Mouse (Mus musculus) Patski (cell line): ENCODE measurements around the gene Atp6v0c. TPM values are rescaled to one million over a fixed set of nuclear protein-coding genes. Genes with fewer than 3 reads are reported as not detected.

Experiments used
- ATAC-seq: fragments of 100-300 bp; one replicate; pipeline ENCODE4 v1.8.0; 2021
- CTCF ChIA-PET: fragments of 350-600 bp; sonication (Branson Sonifier 250); formaldehyde crosslinking; loops from one replicate; lab custom pipeline; 2022; ENCODE audit warnings: inconsistent platforms; lab: Charles Lee
- POLR2A ChIA-PET: fragments of 350-600 bp; sonication (Branson Sonifier 250); formaldehyde crosslinking; loops from one replicate; lab custom pipeline; 2022; ENCODE audit warnings: antibody characterized with exemption, inconsistent platforms; lab: Charles Lee
- DNase-seq: peaks from one replicate; pipeline ENCODE4 v3.0.0-alpha.2; 2011; ENCODE audit warnings: low read depth, low spot score
- H3K27me3 ChIP-seq: fragments of 371-371 bp; one replicate; pipeline ENCODE4 v1.5.1; 2021
- CTCF ChIP-seq: fragments of 100-300 bp; IDR thresholded peaks from one replicate; pipeline ENCODE4 v1.5.1; 2021
- in situ Hi-C: fragments of 300-500 bp; cut with MboI; formaldehyde crosslinking; loops from 3 replicates; pipeline ENCODE4 v1.11.1; 2018; ENCODE audit warnings: low pct_unique_long_range_greater_than_20kb, mixed read lengths
- polyA plus RNA-seq: library from polyadenylated mRNA; unstranded; gene quantifications from one replicate; pipeline ENCODE4 v1.2.3, GENCODE M21; 2021

Atp6v0c gene
- 426 TPM for polyA plus RNA-seq

DNA sequence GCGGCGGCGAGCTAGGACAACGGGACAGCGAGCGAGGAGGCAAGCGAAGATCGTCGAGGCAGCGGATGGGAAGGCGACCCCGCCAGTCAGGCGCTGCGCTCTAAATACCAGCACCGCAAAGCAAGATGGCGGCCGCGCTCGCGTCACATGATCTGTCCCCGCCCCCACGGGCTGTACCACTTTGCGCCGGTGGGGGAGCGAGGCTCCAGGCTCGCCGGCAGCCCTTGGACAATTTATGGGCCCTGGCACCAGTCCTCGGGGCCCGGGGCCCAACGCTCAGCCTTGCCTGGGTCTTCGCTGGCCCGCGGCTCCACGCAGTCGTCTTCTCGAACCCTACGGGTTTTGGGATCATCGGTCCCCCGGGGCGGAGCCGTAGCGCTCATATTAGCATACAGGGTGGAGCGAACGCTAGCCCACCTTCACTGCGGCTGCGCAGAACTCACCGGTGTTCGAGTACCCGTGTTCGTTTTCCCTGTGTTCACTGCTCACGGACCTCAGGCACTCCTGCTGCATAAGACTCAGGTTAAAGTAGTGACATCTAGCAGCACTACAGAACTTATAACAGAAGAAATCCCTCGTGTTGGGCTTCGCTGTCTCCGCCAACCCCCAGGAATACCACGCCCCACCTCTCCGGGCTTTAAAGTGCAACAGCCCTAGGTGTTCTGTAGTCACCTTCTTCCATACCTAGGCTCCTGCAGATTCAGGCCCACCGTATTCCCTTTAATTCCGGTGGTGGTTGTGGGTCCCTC, at the start of gene Atp6v0c:
Gene Atp6v0c (minus strand): TSS at position 386 of the 749 bp plus-strand sequence.
- in situ Hi-C loops, result loop anchor here (10.0 kb wide), 1 partner anchor 215 kb away; no protein-coding TSS in a partner anchor
- ChIA-PET POLR2A (interaction anchor here (0.6 to 1.5 kb wide), 6 partner anchors 16 to 240 kb away, joined by 3 to 6 read pairs (median 3); no protein-coding TSS in a partner anchor), CTCF (no interaction called here)
- peak; percentile 76 for DNase-seq
- H3K27me3 ChIP-seq, result no peaks in the 10 kb centered on the region
- peak; percentile 73 for ATAC-seq
- TF ChIP-seq CTCF, result no peak

DNA sequence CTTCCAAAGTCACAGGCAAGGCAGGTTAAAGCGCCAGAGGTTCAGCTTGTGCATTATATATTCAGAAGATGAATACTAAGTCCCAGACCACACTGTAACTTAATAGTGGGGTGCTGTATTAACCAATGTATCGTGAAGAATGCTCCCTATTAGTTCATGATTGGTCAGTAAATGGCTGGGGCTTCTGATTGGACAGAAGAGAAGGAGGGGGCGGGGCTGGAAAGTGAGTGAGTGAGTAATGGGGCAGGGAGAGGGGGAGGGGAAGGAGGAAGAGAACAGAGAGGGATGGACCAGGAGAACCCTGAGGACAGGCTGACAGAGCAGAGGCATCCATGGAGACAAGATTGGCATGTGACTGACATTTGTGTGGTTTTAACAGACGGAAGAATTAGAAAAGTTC, 47.3 kb upstream of the Atp6v0c start:
- no peak for TF ChIP-seq CTCF
- no peak for ATAC-seq
- no peaks in the 10 kb centered on the region for H3K27me3 ChIP-seq
- in situ Hi-C loops, result no loop called here
- CTCF ChIA-PET, result interaction anchor here (1.7 kb wide), 1 partner anchor 10 kb away, joined by 8 read pairs; the partner anchor contains the start of gene Tbc1d24
- DNase-seq, result no peak
- POLR2A ChIA-PET, result no interaction called here

DNA sequence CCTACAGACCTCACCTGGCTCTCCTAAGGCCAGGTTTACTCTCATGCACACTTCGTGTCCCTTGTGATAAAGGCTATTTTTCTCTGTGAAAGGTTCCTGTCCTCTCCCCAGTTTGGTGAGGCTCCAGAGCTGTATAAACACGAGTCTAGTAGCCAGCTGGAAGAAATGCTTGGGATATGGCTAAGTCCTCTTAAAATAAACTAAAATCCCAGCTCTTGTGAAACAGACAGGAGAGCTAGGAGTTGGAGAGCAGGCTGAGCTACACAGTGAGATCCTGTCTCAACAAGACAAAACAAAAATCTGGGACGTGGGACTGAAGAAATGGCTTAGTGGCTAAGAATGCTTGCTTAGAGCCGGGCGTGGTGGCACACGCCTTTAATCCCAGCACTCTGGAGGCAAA, 43.7 kb upstream of the Atp6v0c start:
- ATAC-seq, result no peak

DNA sequence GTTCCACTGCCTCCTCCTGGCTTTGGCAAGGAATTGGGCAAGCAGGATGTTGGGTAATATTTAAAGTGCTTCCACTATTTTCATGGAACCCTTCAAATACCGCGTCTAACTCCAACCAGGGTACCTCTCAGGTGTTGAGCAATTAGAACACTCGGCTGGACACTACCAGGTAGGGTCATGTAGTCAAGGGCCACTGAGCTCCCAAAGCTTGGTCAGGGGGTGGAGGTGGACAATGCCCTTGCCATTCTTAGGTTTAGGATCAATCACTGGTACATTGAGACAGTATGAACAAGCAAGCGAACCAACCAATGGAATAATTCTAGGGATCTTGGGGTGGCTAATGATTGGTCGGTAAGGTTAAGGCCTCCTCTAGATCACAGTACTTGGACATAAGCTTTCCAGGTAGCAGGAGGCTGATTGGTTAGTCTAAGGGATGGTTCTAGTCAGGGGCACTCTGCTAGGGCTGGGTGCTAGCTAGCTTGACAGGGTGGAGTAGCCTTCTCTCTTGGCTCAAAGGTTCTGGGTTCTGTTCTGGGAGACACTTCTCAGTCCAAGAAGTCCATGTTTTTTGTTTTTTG, 43.0 kb upstream of the Atp6v0c start:
- no peak for TF ChIP-seq CTCF
- H3K27me3 ChIP-seq, result no peaks in the 10 kb centered on the region
- ATAC-seq (no peak), DNase-seq (no peak)
- in situ Hi-C loops, result no loop called here
- CTCF ChIA-PET, result no interaction called here
- POLR2A ChIA-PET, result no interaction called here

More for the DNA sequence above, 43.7 kb upstream of the Atp6v0c start:
- ChIA-PET POLR2A (no interaction called here), CTCF (no interaction called here)
- no peak for TF ChIP-seq CTCF
- DNase-seq, result no peak
- in situ Hi-C loops, result no loop called here
- no peaks in the 10 kb centered on the region for H3K27me3 ChIP-seq

DNA sequence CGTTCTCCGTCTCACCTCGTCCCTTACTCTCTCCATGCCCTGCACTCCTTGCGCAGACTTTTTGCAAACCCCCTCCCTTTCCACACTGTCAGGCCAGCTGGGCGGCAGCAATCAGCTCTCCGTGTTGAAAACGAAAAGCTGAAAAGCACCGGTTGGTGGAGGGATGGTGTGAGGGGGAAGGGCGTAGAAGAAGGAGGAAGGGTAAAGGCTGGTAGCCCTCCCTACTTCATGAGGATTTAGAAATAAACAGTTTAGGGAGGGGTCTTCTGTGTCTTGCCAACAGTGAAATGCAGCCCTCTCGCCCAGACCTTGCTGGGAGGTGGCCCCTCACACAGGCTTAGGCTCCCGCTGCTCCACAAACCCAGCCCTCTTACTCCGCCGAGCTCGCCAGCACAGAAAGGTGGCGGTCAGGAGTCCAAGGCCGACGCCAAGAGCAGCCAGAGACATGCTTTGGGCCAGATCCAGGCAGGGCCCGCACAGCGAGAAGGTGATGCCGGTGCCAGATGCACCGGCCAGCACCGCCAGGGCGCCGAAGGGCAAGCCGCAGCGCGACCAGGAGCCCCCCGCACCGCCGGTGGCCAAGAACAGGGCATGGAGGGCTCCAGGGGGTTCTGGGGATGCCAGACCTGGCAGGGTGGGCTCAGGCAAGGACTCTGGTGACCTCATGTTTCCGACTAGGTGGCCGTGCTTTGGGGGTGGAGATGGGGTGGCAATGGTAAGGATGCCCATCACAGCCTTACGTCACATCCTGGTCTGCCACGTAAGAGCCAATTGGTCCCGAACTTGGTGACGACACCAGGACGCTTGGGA, 42.3 kb upstream of the Atp6v0c start:
- POLR2A ChIA-PET, result interaction anchor here (0.6 to 0.8 kb wide), 3 partner anchors 8 to 409 kb away, joined by 3 to 4 read pairs (median 3); partner anchors contain the start of gene Ccnf
- no peaks in the 10 kb centered on the region for H3K27me3 ChIP-seq
- no peak for ATAC-seq
- in situ Hi-C loops, result no loop called here
- TF ChIP-seq CTCF, result no peak
- CTCF ChIA-PET, result no interaction called here
- DNase-seq, result no peak

DNA sequence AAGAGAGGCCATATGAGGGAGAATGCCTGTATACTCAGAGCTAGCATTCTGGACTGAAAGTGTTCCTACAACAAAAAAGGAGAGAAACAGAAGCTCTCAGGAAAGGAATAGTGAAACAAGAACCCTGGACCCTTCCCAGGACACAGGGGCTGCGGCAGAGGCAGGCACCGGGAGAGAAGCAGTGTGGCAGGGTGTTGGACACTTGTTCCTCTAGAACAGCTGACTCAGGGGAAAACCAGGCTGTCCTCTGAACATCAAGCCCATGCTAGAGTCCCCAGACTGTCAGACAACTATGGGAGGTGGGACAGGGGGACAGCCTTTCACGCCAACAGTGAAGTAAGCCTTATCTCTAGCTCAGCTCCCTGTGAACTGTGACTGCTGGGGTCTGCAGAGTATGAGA, 41.1 kb upstream of the Atp6v0c start:
- no peak for ATAC-seq
- TF ChIP-seq CTCF, result no peak
- POLR2A ChIA-PET, result no interaction called here

DNA sequence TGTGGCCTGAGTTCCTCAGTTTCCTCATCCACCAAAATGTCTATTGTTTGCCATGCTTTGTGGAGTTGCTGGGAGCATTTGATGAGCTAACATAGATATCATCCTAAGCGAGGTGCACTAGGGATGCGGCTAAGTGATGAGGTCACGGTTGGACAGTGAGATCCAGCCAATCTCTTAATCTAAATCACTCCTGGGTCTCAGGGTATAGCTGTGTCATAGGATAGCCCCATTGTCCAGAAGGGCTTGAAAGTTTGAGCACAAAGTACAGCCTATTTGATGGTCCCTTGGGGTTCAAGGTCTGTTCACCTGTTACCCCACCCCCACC, 40.4 kb upstream of the Atp6v0c start:
- in situ Hi-C loops, result no loop called here
- ChIA-PET CTCF (no interaction called here), POLR2A (no interaction called here)
- no peaks in the 10 kb centered on the region for H3K27me3 ChIP-seq
- ATAC-seq, result no peak
- no peak for TF ChIP-seq CTCF
- DNase-seq, result no peak

More for the DNA sequence above, 41.1 kb upstream of the Atp6v0c start:
- no peak for DNase-seq
- CTCF ChIA-PET, result no interaction called here
- in situ Hi-C loops, result no loop called here
- no peaks in the 10 kb centered on the region for H3K27me3 ChIP-seq

DNA sequence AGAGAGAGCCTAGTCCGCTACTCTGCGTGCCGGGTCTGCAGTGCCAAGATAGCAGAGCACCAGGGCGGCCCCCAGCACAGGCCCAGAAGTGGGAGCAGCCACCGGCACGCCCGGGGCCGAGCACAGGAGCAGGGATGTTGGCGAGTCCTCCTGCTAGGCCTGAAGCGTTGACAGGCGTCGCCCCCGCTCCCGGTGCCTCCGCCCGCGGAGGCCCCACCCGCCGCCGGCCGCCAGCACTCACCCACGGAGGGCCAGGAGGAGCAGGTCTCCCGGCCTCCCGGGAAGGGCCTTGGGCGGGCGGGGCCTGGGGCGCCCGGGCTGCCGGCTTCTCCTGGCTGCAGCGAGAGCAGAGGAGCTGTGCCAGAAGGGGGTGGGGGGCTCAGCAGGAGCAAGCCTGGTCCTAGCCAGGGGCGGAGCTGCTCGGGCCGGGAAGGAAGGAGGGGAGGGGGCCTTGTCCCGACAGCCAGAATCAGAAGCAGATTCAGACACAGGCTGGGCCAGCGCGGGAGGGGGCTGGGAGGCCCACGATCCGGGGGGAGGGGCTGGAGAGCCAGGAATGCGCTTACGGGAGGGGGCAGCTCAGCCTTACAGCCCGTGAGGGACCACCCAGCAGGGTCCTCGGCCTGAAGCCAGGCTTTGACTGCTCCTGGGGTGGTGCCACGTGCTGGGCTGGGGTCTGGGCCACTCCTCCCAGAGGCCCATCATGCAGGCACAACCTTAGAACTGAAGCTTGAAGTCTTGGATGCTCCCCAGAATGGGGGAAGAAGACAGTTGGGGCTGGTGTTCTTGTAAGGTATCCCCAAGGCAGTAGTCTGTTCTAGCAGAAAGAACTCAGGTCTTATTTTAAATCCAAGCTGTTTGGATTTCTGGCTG, 39.8 kb upstream of the Atp6v0c start, which contains the start of gene Ntn3:
Gene Ntn3 (minus strand): TSS at position 489 of the 873 bp plus-strand sequence.
- ChIA-PET POLR2A (no interaction called here), CTCF (no interaction called here)
- DNase-seq (no peak), ATAC-seq (no peak)
- no peak for TF ChIP-seq CTCF
- in situ Hi-C loops, result no loop called here
- H3K27me3 ChIP-seq, result no peaks in the 10 kb centered on the region

DNA sequence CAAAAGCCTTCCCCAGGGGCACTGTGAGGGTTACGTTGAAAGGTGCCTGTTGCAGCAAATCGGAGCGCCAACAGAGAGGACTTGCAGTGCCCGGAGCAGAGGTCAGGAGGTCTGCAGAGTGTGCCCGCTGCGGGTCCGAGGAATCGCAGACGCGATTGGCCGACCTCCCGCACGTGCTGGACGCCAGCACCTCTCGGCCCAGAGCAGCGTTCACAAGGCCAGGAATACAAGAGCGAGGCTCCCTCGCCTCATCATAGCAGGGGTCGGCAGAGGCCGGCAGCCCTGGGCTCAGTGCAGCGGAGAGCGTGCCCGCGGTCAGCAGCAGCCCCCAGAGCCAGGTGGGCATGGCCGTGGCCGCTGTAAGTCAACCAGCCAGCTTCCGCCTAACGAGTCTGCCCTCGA, 39.1 kb upstream of the Atp6v0c start:
- DNase-seq, result no peak
- TF ChIP-seq CTCF, result no peak
- no peak for ATAC-seq

More for the DNA sequence above, 39.1 kb upstream of the Atp6v0c start:
- ChIA-PET CTCF (no interaction called here), POLR2A (no interaction called here)
- in situ Hi-C loops, result no loop called here
- no peaks in the 10 kb centered on the region for H3K27me3 ChIP-seq
